Mouse (Mus musculus) embryonic facial prominence, embryonic 10.5 days (tissue): ENCODE results near the gene Unc119b. TPM values are rescaled to one million over a fixed set of nuclear protein-coding genes. Genes with fewer than 3 reads are reported as not detected.
"Not testable (repeated sequence)": the region's sequence is repeated elsewhere in the genome, so short reads cannot be mapped to it uniquely, and the experiment has no call there.

ENCODE experiments used
- DNase-seq: peaks from one replicate; pipeline ENCODE4 v3.0.0-alpha.2; 2017; ENCODE audit warnings: low spot score
- H3K27ac ChIP-seq: fragments of 300-500 bp; sonication (generic); replicated peaks from 2 replicates; pipeline ENCODE4 v1.5.1; 2016; ENCODE audit warnings: mild to moderate bottlenecking
- H3K27me3 ChIP-seq: fragments of 300-500 bp; sonication (generic); replicated peaks from 2 replicates; pipeline ENCODE4 v1.6.1; 2016; ENCODE audit warnings: low read depth, mild to moderate bottlenecking; ENCODE audit not compliant: poor library complexity, severe bottlenecking
- H3K36me3 ChIP-seq: fragments of 300-500 bp; sonication (generic); replicated peaks from 2 replicates; pipeline ENCODE4 v1.6.1; 2016; ENCODE audit warnings: mild to moderate bottlenecking, moderate library complexity
- H3K4me1 ChIP-seq: fragments of 300-500 bp; sonication (generic); 2 replicates; pipeline ENCODE4 v1.6.1; 2016
- H3K4me3 ChIP-seq: fragments of 300-500 bp; sonication (generic); 2 replicates; pipeline ENCODE4 v1.5.1; 2016; ENCODE audit warnings: mild to moderate bottlenecking, moderate library complexity
- H3K9me3 ChIP-seq: fragments of 300-500 bp; sonication (generic); 2 replicates; pipeline ENCODE4 v1.6.1; 2016; ENCODE audit warnings: mild to moderate bottlenecking
- WGBS: fragments of 180-500 bp; shearing (Covaris S2); methylation state at CpG from one replicate; pipeline ENCODE4 v1.1.7; 2016; 5-methylcytosine and 5-hydroxymethylcytosine counted together
- polyA plus RNA-seq: library from polyadenylated mRNA; unstranded; fragments of >200 nt; fragmentation: Nextera tagmentation; extraction: Ambion mirVana; gene quantifications from 2 replicates; pipeline ENCODE4 v1.2.1, GENCODE M21; 2016

The Unc119b gene
- polyA plus RNA-seq, 1 experiment from 2014 or later: 63.5 TPM

GRCm38 (mm10) chr5:115165895-115166814, 31.4 kb upstream of the Unc119b start:
- no peak overlapping the region for H3K4me3 ChIP-seq
- peaks cover 35% of the 10 kb centered on the region for H3K4me1 ChIP-seq
- DNase-seq: no peak
- no peaks in the 10 kb centered on the region for H3K27me3 ChIP-seq
- WGBS: 61% methylated on average over 11 of the region's 11 CpGs
- H3K27ac ChIP-seq: no peak overlapping the region
- no peaks in the 10 kb centered on the region for H3K36me3 ChIP-seq
- no peaks in the 10 kb centered on the region for H3K9me3 ChIP-seq

DNA sequence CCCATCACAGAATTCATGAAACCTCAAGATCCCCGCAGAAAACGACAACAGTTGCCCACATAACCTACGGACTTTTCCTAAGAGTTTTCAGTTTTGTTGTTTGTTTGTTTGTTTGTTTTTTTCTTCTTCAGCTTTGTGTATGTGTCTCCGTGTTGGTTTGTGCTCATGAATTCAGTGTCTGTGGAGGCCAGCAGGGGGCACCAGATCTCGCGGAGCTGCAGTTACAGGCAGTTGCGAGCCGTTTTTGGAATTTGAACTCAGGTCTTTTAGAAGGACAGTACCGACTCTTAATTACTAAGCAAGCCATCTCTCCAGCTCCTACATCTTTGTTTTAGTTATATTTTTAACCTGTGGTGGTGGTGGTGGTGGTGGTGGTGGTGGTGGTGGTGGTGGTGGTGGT, 30.6 kb upstream of the Unc119b start:
- WGBS: 57% methylated on average over 9 of the region's 9 CpGs

GRCm38 (mm10) chr5:115164446-115164845, 29.7 kb upstream of the Unc119b start:
- peaks cover 47% of the 10 kb centered on the region for H3K4me1 ChIP-seq
- WGBS: 80% methylated on average over 4 of the region's 4 CpGs
- not testable (repeated sequence) for H3K27ac ChIP-seq, DNase-seq, H3K27me3 ChIP-seq, H3K4me3 ChIP-seq, H3K9me3 ChIP-seq, H3K36me3 ChIP-seq

More for the DNA sequence above, 30.6 kb upstream of the Unc119b start:
- H3K4me3 ChIP-seq: no peak overlapping the region
- H3K36me3 ChIP-seq: no peaks in the 10 kb centered on the region
- DNase-seq: no peak
- H3K27me3 ChIP-seq: no peaks in the 10 kb centered on the region
- H3K9me3 ChIP-seq: no peaks in the 10 kb centered on the region
- H3K4me1 ChIP-seq: peaks cover 43% of the 10 kb centered on the region
- H3K27ac ChIP-seq: no peak overlapping the region

GRCm38 (mm10) chr5:115163563-115163962, 28.8 kb upstream of the Unc119b start:
- no peaks in the 10 kb centered on the region for H3K36me3 ChIP-seq
- no peaks in the 10 kb centered on the region for H3K27me3 ChIP-seq
- no peaks in the 10 kb centered on the region for H3K9me3 ChIP-seq
- peak; percentile 69 for DNase-seq
- no peak overlapping the region for H3K27ac ChIP-seq
- peak overlapping the region; percentile 28; the same call in 1 of the 2 replicates for H3K4me3 ChIP-seq
- WGBS: 44% methylated on average over 8 of the region's 8 CpGs
- peaks cover 49% of the 10 kb centered on the region for H3K4me1 ChIP-seq

DNA sequence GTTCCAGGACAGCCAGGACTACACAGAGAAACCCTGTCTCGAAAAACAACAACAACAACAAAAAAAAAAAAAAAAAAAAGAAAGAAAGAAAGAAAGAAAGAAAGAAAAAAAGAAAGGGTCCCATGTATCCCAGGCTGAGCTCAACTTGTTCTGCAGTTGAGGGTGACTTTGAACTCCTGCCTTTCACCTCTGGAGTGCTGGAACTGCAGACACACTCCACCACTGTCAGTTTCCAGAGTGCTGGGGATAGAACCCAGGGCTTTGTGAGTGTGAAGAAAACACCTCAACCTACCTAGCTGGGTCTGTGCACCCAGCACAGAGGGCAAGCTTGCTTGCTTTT, 27.1 kb upstream of the Unc119b start:
- 86% methylated on average over 1 of the region's 1 CpGs for WGBS
- not testable (repeated sequence) for H3K27me3 ChIP-seq, H3K27ac ChIP-seq, H3K9me3 ChIP-seq, H3K4me3 ChIP-seq, H3K36me3 ChIP-seq, DNase-seq
- peaks cover 48% of the 10 kb centered on the region for H3K4me1 ChIP-seq

GRCm38 (mm10) chr5:115161064-115161939, 26.5 kb upstream of the Unc119b start:
- peaks cover 50% of the 10 kb centered on the region for H3K4me1 ChIP-seq
- H3K4me3 ChIP-seq: peak overlapping the region; percentile 31
- peak; percentile 41 for DNase-seq
- H3K36me3 ChIP-seq: no peaks in the 10 kb centered on the region
- H3K27ac ChIP-seq: peak overlapping the region; percentile 75
- no peaks in the 10 kb centered on the region for H3K27me3 ChIP-seq
- WGBS: 47% methylated on average over 13 of the region's 13 CpGs
- no peaks in the 10 kb centered on the region for H3K9me3 ChIP-seq

DNA sequence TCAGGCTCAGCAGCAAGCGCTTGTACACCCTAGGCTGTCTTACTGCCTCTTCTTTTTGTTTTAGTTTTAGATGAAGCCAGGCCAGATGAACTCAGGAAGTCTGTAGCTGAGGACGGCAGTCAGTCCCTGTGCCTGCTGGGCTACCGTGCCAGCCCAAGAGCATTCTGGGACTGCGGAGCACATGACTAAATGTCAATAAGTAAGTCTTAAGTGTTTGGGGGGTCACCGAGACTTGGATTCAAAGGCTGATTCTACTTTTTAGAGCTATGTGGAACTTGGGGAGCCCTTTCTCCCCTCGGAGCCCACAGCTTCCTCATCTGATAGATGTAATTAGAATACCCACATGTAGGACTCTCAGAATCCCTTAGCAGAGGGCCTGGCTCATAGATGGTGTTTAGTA, 25.9 kb upstream of the Unc119b start:
- no peak for DNase-seq
- no peak overlapping the region for H3K4me3 ChIP-seq
- H3K4me1 ChIP-seq: peaks cover 56% of the 10 kb centered on the region
- 75% methylated on average over 6 of the region's 6 CpGs for WGBS
- H3K9me3 ChIP-seq: no peaks in the 10 kb centered on the region
- H3K27me3 ChIP-seq: no peaks in the 10 kb centered on the region
- 0 out of 2 replicates have a peak, but pooled peaks cover 1% of the 10 kb centered on the region for H3K36me3 ChIP-seq
- 0 out of 2 replicates have a peak overlapping the region, but pooled peaks have one; percentile 22 for H3K27ac ChIP-seq

- DNase-seq: no peak
- H3K4me1 ChIP-seq: peaks cover 71% of the 10 kb centered on the region
- H3K27ac ChIP-seq: peak overlapping the region; percentile 97
- H3K36me3 ChIP-seq: peaks cover 12% of the 10 kb centered on the region; the same call in 1 of the 2 replicates
- no peaks in the 10 kb centered on the region for H3K9me3 ChIP-seq
- 38% methylated on average over 12 of the region's 12 CpGs for WGBS
- H3K27me3 ChIP-seq: no peaks in the 10 kb centered on the region
- peak overlapping the region; percentile 78 for H3K4me3 ChIP-seq
Measured at GRCm38 (mm10) chr5:115159165-115159564, 24.4 kb upstream of the Unc119b start.

- H3K4me3 ChIP-seq: peak within 1 kb of the TSS; percentile 78
- peak; percentile 100 for DNase-seq
- H3K4me1 ChIP-seq: peaks cover 75% of the 10 kb centered on the region
- H3K27me3 ChIP-seq: no peaks in the 10 kb centered on the region
- H3K36me3 ChIP-seq: peaks cover 18% of the 10 kb centered on the region
- WGBS: under 1% methylated on average over 78 of the region's 78 CpGs
- H3K9me3 ChIP-seq: no peaks in the 10 kb centered on the region
- H3K27ac ChIP-seq: peak within 1 kb of the TSS; percentile 97
Measured at GRCm38 (mm10) chr5:115158040-115158983, 23.5 kb upstream of the Unc119b start, which contains the start of gene Mlec. Gene Mlec (minus strand): TSS chr5:115158179.

- Histone ChIP-seq H3K27me3 (no peaks in the 10 kb centered on the region), H3K4me1 (peaks cover 83% of the 10 kb centered on the region), H3K27ac (peak overlapping the region; percentile 97), H3K36me3 (peaks cover 30% of the 10 kb centered on the region), H3K9me3 (no peaks in the 10 kb centered on the region), H3K4me3 (peak overlapping the region; percentile 78)
- 3% methylated on average over 26 of the region's 26 CpGs for WGBS
- peak; percentile 56 for DNase-seq
Measured at GRCm38 (mm10) chr5:115156933-115157589, 22.3 kb upstream of the Unc119b start.

DNA sequence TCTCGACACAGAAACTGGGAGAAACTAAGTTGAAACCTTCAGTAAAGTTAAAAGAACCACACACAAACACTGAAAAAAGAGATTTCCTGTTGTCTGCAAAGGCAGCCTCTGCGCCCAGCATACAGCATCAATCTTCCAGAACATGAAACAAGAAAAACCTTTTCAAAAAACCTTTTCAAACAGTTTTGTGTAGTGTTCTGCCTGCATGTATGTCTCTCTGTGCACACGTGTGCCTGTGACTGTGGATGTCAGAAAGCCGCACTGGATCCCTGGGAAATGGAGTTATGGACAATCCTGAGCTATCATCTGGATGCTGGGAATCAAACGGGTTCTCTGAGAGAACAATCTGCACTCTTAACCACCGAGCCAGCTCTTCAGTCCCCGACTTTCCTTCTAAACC, 21.6 kb upstream of the Unc119b start:
- H3K27me3 ChIP-seq: no peaks in the 10 kb centered on the region
- 72% methylated on average over 7 of the region's 7 CpGs for WGBS
- no peak for DNase-seq
- H3K27ac ChIP-seq: peak overlapping the region; percentile 35; the same call in 1 of the 2 replicates
- H3K9me3 ChIP-seq: no peaks in the 10 kb centered on the region
- H3K36me3 ChIP-seq: peaks cover 34% of the 10 kb centered on the region
- H3K4me1 ChIP-seq: peaks cover 87% of the 10 kb centered on the region
- H3K4me3 ChIP-seq: peak overlapping the region; percentile 78
